Mouse (Mus musculus): ENCODE results near the gene Coro1c. TPM values are rescaled to one million over a fixed set of nuclear protein-coding genes. Genes with fewer than 3 reads are reported as not detected.

Gene Coro1c
- total and polyA plus RNA-seq, 3 experiments, result 66.1 to 87.4 (median 69.9) TPM

- no peak overlapping the region for H3K27ac ChIP-seq (ENCODE audit: insufficient read depth, low read depth)
- H3K4me1 ChIP-seq (ENCODE audit: control insufficient read depth in 1 of 2, insufficient read depth in 2 of 2), result peaks cover 14 to 47% of the 10 kb centered on the region in 2 experiments
- DNase-seq (ENCODE audit: extremely low read depth), result no peak
- TF ChIP-seq ZNF384 (IDR thresholded peaks at IDR 0.05; ENCODE audit: low read depth, low read length) (no peak), SIN3A (IDR thresholded peaks at IDR 0.05; ENCODE audit: low read length) (no peak), PAX5 (IDR thresholded peaks at IDR 0.05; ENCODE audit: low read length) (no peak), TCF12 (IDR thresholded peaks at IDR 0.05; ENCODE audit: low read depth, low read length) (no peak), MAFK (IDR thresholded peaks at IDR 0.05; ENCODE audit: insufficient replicate concordance, low read length) (no peak), ZMIZ1 (IDR thresholded peaks at IDR 0.05; ENCODE audit: low read depth, low read length) (no peak), MAZ (IDR thresholded peaks at IDR 0.05; ENCODE audit: low read depth, low read length) (no peak), RCOR1 (conservative IDR thresholded peaks at IDR 0.05; ENCODE audit: low read depth, low read length) (no peak), MEF2A (IDR thresholded peaks at IDR 0.05; ENCODE audit: borderline replicate concordance, low read depth, low read length) (no peak), TBP (conservative IDR thresholded peaks at IDR 0.05; ENCODE audit: low read depth, low read length) (no peak)
- H3K36me3 ChIP-seq (replicated peaks in 1 of 2; ENCODE audit: control insufficient read depth in 1 of 2, insufficient read depth in 1 of 2, low read length in 1 of 2), result no peaks in the 10 kb centered on the region
- H3K4me2 ChIP-seq (ENCODE audit: insufficient read depth, low read depth, poor library complexity, severe bottlenecking), result no peak overlapping the region; the same call in 1 of the 2 replicates
- H3K27me3 ChIP-seq (replicated peaks), result peaks cover 2% of the 10 kb centered on the region
- no peak overlapping the region for H3K4me3 ChIP-seq (replicated peaks in 1 of 3; ENCODE audit: low read depth in 2 of 3, low read length in 2 of 3, poor library complexity in 1 of 3)
- in situ Hi-C loops (cut with MboI; ENCODE audit: low pct_ligation_motif_present, low pct_unique_long_range_greater_than_20kb, low sequenced_read_pairs), result no loop called here
- H3K79me2 ChIP-seq (replicated peaks; ENCODE audit: control insufficient read depth, extremely low read depth, insufficient read depth, poor library complexity, severe bottlenecking), result no peaks in the 10 kb centered on the region
- H3K9me3 ChIP-seq (replicated peaks; ENCODE audit: low read length), result no peaks in the 10 kb centered on the region
- dilution Hi-C loops (cut with MboI; ENCODE audit: extremely low pct_ligation_motif_present, extremely low pct_unique_long_range_greater_than_20kb, low sequenced_read_pairs), result no loop called here
- H3K9ac ChIP-seq (ENCODE audit: insufficient read depth, low read depth), result no peak overlapping the region
These were observed 112.0 kb downstream of the Coro1c start for GRCm38 (mm10) chr5:113796401-113797148.

Other genes starting within 250 kb of the Coro1c start
- not detected in 2 replicates for gene 1700069L16Rik, start 184.0 kb downstream of the Coro1c start, total RNA-seq (2012; rRNA removed)
- not detected in 2 replicates for gene 1700069L16Rik, start 184.0 kb downstream of the Coro1c start, total RNA-seq (2014; rRNA removed)
- gene 1700069L16Rik, start 184.0 kb downstream of the Coro1c start, polyA plus RNA-seq (2012; ENCODE audit: insufficient read length, low read depth), result not detected in 2 replicates
- 2.4 and 3.4 TPM in 2 replicates for gene Ficd, start 173.0 kb downstream of the Coro1c start, total RNA-seq (2012; rRNA removed)
- 2.0 and 2.5 TPM in 2 replicates for gene Ficd, start 173.0 kb downstream of the Coro1c start, total RNA-seq (2014; rRNA removed)
- 2.2 and 2.4 TPM in 2 replicates for gene Ficd, start 173.0 kb downstream of the Coro1c start, polyA plus RNA-seq (2012; ENCODE audit: insufficient read length, low read depth)
- gene Sart3, start 136.2 kb downstream of the Coro1c start, total RNA-seq (2012; rRNA removed), result 66.1 and 67.0 TPM in 2 replicates
- gene Sart3, start 136.2 kb downstream of the Coro1c start, total RNA-seq (2014; rRNA removed), result 27.2 and 28.8 TPM in 2 replicates
- gene Sart3, start 136.2 kb downstream of the Coro1c start, polyA plus RNA-seq (2012; ENCODE audit: insufficient read length, low read depth), result 104 and 113 TPM in 2 replicates
- 79.3 and 81.5 TPM in 2 replicates for gene Iscu, start 136.0 kb downstream of the Coro1c start, total RNA-seq (2012; rRNA removed)
- 70.6 and 72.1 TPM in 2 replicates for gene Iscu, start 136.0 kb downstream of the Coro1c start, total RNA-seq (2014; rRNA removed)
- gene Iscu, start 136.0 kb downstream of the Coro1c start, polyA plus RNA-seq (2012; ENCODE audit: insufficient read length, low read depth), result 83.0 and 86.7 TPM in 2 replicates
- 0.30 and 0.46 TPM in 2 replicates for gene Tmem119, start 108.2 kb downstream of the Coro1c start, total RNA-seq (2012; rRNA removed)
- 0.55 and 1.0 TPM in 2 replicates for gene Tmem119, start 108.2 kb downstream of the Coro1c start, total RNA-seq (2014; rRNA removed)
- 0.97 and 1.5 TPM in 2 replicates for gene Tmem119, start 108.2 kb downstream of the Coro1c start, polyA plus RNA-seq (2012; ENCODE audit: insufficient read length, low read depth)
- gene Selplg, start 76.1 kb downstream of the Coro1c start, total RNA-seq (2012; rRNA removed), result 50.5 and 58.5 TPM in 2 replicates
- gene Selplg, start 76.1 kb downstream of the Coro1c start, total RNA-seq (2014; rRNA removed), result 27.9 and 29.4 TPM in 2 replicates
- 34.2 and 41.6 TPM in 2 replicates for gene Selplg, start 76.1 kb downstream of the Coro1c start, polyA plus RNA-seq (2012; ENCODE audit: insufficient read length, low read depth)
- gene Ssh1, start 85.1 kb upstream of the Coro1c start, total RNA-seq (2012; rRNA removed), result 5.6 and 8.2 TPM in 2 replicates
- gene Ssh1, start 85.1 kb upstream of the Coro1c start, total RNA-seq (2014; rRNA removed), result 2.3 and 3.0 TPM in 2 replicates
- 8.1 and 8.9 TPM in 2 replicates for gene Ssh1, start 85.1 kb upstream of the Coro1c start, polyA plus RNA-seq (2012; ENCODE audit: insufficient read length, low read depth)
- 0.97 and 1.4 TPM in 2 replicates for gene Dao, start 94.9 kb upstream of the Coro1c start, total RNA-seq (2012; rRNA removed)
- gene Dao, start 94.9 kb upstream of the Coro1c start, total RNA-seq (2014; rRNA removed), result 1.9 TPM in 2 replicates
- gene Dao, start 94.9 kb upstream of the Coro1c start, polyA plus RNA-seq (2012; ENCODE audit: insufficient read length, low read depth), result 3.6 TPM in 2 replicates
- 11.5 and 13.0 TPM in 2 replicates for gene Usp30, start 156.7 kb upstream of the Coro1c start, total RNA-seq (2012; rRNA removed)
- 13.0 and 15.5 TPM in 2 replicates for gene Usp30, start 156.7 kb upstream of the Coro1c start, total RNA-seq (2014; rRNA removed)
- gene Usp30, start 156.7 kb upstream of the Coro1c start, polyA plus RNA-seq (2012; ENCODE audit: insufficient read length, low read depth), result 14.5 and 16.1 TPM in 2 replicates
- 0.38 and 1.1 TPM in 2 replicates for gene Svop, start 182.8 kb upstream of the Coro1c start, total RNA-seq (2012; rRNA removed)
- gene Svop, start 182.8 kb upstream of the Coro1c start, total RNA-seq (2014; rRNA removed), result 0.20 and 0.31 TPM in 2 replicates
- gene Svop, start 182.8 kb upstream of the Coro1c start, polyA plus RNA-seq (2012; ENCODE audit: insufficient read length, low read depth), result 0.40 and 0.51 TPM in 2 replicates
- 35.0 and 35.7 TPM in 2 replicates for gene Alkbh2, start 219.5 kb upstream of the Coro1c start, total RNA-seq (2012; rRNA removed)
- gene Alkbh2, start 219.5 kb upstream of the Coro1c start, total RNA-seq (2014; rRNA removed), result 34.4 TPM in 2 replicates
- 39.3 and 41.4 TPM in 2 replicates for gene Alkbh2, start 219.5 kb upstream of the Coro1c start, polyA plus RNA-seq (2012; ENCODE audit: insufficient read length, low read depth)
- 39.1 and 53.4 TPM in 2 replicates for gene Ung, start 221.6 kb upstream of the Coro1c start, total RNA-seq (2012; rRNA removed)
- gene Ung, start 221.6 kb upstream of the Coro1c start, total RNA-seq (2014; rRNA removed), result 43.5 and 51.9 TPM in 2 replicates
- gene Ung, start 221.6 kb upstream of the Coro1c start, polyA plus RNA-seq (2012; ENCODE audit: insufficient read length, low read depth), result 83.3 and 91.9 TPM in 2 replicates
- gene Acacb, start 237.8 kb upstream of the Coro1c start, total RNA-seq (2012; rRNA removed), result 3.9 and 6.2 TPM in 2 replicates
- gene Acacb, start 237.8 kb upstream of the Coro1c start, total RNA-seq (2014; rRNA removed), result 13.4 and 14.1 TPM in 2 replicates
- 16.3 and 17.0 TPM in 2 replicates for gene Acacb, start 237.8 kb upstream of the Coro1c start, polyA plus RNA-seq (2012; ENCODE audit: insufficient read length, low read depth)

All from CH12.LX (cell line).